Mouse (Mus musculus): ENCODE results near the gene Prn.

Prn gene

DNA sequence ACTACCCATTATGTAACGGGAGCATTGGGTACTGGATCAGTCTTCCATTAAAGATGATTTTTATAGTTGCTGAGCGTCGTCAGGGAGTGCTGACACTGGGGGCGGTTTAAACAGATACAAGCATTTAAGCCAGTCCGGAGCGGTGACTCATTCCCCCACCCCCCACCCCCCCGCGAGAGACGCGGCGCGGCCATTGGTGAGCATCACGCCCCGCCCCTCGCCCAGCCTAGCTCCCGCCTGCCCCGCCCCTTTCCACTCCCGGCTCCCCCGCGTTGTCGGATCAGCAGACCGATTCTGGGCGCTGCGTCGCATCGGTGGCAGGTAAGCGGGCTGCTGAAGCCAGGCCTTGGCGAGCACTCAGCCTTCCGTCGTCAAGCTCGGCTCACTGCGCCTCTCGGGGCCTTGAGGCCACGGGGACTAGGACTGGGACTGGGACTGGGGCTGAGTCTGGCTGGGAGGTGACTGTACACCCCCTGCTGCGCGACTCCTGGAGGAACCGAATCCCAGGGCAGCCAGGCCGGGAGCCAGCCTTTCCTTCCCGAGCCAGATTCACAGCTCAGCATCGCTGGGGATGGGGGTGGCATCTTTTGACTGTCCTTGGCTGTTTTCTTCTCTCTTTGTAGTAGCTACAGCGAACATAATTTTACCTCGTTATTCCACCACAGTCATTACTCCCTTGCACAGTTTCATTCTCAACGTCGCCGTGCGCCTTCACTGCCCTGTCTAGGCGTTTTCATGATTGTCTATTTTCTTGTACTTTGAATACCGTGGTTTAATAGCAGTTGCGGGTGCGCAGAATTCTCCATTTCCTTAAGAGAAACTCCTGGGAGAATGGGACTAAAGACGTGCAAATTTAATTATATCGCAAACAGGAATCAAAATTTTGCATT is at the start of gene Prn, which contains the start of gene Prnp:
Gene Prn, plus strand, starts transcription at position 275 of the 890 bp plus-strand sequence.
Gene Prnp, plus strand, starts transcription at position 246 of the 890 bp plus-strand sequence.
- DNase-seq, result peak; percentile 92

GRCm38 (mm10) chr2:131862617-131863275 is 47.0 kb upstream of the Prn start:
- DNase-seq, result no peak

DNA sequence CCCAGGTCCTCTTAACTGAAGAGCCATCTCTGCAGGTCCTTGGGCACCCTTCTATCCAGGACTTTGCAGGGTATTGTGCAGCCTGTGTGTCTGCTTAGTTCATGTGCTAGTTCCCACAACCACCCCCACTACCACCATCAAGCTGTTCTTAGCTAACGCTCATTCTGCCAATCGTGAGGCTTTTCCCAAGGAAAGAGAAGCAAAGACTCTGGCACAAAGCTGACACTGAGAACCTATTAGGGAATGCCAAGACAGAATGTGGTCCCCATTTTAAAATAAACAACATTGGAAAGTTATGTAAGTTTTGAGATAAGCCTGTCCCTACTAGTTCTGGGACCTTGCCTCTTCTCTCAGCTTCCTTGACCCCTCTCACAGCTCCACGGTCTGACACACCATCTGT is 46.3 kb upstream of the Prn start:
- DNase-seq, result no peak

GRCm38 (mm10) chr2:131864262-131864796 is 45.4 kb upstream of the Prn start:
- DNase-seq, result no peak

- DNase-seq, result no peak
These were observed 43.1 kb upstream of the Prn start for GRCm38 (mm10) chr2:131866676-131867075.

DNA sequence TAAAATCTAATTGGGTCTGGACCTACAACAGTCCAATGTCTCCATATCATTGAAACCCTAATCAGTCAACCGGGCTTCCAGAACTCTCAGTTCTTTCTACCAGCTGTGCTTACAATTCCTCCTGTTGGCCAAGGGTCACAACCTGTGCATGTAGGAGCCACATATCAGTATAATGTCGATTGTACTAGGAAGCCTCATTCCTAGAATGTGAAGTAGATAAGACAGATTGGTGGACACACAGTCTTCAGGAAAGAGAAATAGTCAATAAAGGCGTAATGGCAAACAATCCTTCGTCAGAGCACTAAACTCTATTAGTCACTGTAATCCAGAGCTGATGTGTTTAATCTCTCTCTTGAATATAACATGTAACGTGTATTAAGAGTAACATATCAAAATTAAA is 40.8 kb upstream of the Prn start:
- no peak for DNase-seq

DNA sequence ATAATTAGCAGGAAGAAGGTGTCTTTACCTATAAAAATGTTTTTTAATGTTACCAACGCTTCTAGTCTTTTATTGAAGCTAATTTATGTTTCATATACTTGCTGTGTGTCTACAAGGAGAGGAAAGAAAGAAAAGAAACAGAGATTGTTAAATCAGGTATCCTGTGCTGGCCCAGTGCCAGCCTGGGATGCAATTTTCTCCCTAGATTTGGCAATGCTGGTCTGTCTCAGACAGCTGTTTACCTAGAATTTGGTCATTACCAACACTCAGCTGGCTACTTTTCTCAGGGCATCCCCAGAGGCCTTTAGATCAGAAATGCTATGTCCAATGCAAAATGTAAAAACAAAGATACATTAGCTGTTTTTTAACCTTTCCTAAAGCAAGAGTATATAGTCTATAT is 36.4 kb upstream of the Prn start:
- no peak for DNase-seq

DNA sequence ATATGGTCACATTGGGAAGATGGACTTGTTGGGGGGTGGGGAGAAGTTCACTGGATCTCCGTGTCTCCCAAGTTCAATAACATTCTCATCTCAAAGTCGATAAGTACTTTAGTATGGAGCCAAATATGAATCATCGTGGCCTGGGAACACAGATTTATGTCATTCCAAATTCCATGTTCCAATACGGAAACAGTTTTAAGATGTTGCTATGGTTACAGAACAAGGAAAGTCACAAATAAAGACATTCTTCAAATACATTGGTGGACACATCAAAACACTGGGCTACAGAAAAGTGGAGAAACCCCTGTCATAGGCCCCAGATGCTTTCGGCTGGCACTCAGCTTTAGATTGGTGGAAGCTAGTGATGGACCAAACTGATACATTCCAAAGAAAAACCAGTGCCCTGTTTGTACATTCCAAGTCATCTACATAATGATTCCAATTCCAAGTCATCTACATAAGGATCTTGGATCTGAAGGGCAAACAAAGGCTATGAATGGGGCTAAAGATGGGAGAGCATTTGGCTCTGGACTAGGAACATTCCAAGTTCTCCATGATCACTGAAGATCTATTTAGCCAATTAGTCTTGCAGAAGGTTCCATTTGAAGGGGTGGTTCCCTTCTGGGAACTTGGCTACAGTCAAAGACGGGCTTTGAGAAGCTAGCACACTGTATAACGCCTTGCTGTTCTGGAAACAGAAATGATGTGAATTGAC is 33.0 kb upstream of the Prn start:
- DNase-seq, result no peak

DNA sequence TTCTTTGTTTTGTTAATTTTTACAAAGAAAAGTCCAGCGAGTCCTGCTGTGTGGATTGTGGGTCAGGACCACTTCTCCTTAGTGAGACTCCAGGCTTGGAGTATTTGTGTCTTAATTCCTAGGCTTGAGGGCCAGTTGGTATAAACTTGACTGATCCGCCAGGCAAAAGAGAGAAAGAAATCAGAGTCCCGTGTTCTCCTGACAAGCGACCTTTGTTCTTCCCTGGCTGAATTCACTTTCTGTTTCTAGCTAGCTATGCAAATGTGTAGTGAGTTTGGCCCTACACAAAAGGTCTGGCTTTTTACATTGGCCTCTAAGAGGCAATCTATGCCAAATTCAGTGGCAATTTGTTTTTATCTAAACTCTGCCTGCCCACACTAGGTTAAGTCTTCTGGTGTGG is 28.0 kb upstream of the Prn start:
- no peak for DNase-seq

- no peak for DNase-seq
These were observed 26.6 kb upstream of the Prn start for GRCm38 (mm10) chr2:131883136-131883535.

DNA sequence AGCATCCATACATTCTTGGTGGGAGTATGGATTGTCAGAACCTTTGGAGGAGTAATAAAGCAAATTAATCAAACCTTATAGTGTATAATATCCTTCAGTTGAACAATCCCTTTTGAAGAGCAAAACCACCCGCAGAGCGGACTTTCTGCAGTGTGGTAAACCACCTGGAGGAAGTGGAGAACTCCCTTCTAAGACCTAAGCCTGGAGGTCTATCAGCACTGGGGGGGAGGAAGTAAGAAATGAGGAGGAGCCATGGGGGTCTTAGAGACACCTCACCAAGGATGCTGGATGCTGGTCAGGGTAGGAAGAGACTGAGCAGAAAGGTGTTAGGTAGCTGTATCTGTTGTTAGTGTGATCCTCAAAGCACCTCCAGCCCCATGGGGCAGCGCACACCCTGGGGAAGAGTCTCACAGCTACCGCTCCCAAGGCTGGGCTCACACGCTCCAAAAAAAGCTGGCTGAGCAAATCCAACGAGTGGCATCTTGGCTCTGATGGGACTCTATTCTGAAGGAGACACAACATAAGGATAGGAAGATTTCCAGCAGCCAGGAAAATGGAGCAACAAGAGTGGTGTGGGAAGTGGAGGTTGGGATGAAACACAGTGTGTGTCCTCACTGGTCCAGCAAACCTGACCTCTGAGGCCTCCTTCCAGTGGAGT is 23.1 kb upstream of the Prn start:
- no peak for DNase-seq

DNA sequence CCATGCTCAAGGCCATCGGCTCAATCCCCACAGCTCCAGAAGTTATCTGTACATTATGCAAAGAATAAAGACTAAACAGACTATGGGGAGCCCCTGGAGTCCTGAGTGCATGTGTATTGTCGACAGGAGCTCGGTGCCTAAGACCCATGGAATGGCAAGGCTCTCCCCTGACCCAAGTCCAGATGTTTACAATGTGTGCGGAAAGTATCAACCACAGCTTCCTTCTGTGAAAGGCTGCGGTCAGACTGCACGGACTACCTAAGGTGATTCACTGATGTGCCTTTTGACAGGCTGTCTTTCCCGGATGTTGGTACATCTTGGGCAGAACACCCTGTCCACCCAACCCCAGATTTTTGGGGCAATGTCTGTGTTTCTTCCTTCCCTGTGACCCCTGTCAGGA is 21.5 kb upstream of the Prn start:
- no peak for DNase-seq

GRCm38 (mm10) chr2:131892534-131892933 is 17.2 kb upstream of the Prn start:
- no peak for DNase-seq

GRCm38 (mm10) chr2:131895106-131895505 is 14.7 kb upstream of the Prn start:
- no peak for DNase-seq

DNA sequence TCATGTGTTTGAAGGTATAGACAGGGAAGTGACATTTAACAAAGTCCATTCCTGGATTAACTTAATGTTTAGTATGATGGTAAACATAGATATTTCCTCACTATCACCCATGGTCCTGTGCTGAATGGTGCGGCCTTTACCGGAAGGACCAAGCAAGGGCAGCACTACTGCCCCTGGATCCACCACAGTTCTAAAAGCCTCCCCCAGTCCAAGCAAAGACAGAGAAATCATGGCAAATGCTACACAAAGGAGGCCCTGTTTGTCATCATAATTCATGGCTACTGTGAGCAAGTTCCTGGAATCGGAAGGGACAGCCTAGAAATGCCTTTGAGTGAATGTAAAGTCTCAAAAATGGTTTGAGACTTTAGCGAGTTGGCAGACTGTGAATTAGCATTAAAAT is 13.7 kb upstream of the Prn start:
- DNase-seq, result no peak

DNA sequence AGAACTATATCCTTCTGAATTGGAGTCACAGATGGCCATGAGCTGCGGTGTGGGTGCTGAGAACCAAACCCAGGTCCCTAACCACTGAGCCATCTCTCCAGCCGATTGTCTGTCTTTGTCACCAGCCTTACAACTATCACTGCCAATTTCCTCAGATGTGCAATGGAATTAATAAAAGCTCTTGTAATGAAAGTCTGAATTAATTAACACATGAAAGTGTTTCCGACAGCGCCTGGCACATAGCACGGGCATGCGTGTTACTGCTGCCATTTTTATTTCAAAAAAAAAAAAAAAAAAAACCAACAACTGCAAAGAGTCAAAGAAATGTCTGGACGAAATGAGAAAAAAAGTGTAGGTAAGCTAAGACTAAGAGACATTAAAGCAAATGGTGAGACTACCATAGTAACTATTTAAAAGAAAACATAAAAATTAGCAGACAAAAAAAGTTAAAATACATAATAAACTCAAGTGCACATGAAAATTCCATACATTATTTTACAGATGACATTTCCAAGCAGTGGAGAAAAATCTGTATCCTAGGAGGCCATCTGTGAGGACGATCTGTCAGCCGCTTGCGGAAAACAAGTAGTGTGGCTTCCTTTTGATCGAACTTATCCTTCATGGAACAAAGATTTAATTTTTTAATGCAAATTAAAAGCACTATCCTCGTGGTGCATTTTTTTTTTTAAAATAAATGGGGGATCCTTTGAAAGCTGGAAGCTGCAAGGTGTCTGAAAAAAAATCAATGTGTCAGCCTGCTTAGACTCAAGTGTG is 12.2 kb upstream of the Prn start:
- no peak for DNase-seq

GRCm38 (mm10) chr2:131902423-131902822 is 7.3 kb upstream of the Prn start:
- no peak for DNase-seq

DNA sequence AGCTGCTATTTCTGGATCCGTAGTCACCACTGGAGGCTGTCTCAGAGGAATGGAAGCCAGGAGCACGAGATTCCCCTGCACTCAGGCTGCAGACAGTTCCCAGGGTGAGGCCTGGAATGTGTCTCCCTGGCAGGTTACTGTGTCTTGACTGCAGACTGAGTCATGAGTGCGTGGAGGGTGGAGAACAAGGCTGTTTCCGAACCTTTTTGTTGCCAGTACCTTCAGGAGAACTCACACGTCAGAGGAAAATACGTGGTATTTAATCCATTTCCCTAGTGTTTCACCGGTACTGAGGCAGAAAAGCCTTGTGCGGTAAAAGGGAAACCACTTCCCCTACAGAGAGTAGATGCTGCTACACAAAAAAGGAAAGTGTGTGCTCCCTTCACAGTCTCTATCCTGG is 6.9 kb upstream of the Prn start:
- no peak for DNase-seq

- DNase-seq, result no peak
These were observed 4.7 kb upstream of the Prn start for GRCm38 (mm10) chr2:131905025-131905424.

DNA sequence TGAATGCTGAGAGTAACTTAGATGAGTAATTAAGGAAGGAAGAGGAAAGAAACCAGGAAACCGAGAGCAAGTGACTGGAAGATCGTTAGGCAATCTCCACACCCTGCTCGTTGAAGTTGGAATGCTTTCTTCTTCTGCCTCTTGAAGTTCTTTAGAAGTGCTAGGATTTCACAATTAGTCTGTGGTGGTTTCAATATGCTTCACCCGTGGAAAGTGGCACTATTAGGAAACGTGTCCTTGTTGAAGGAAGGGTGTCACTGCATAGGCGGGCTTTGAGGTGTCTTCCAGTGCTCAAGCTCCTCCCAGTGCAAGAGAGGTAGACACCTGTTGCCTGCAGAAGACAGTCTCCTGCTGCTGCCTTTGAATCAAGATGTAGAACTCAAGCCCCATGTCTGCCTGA is 4.0 kb upstream of the Prn start:
- DNase-seq, result no peak

GRCm38 (mm10) chr2:131906266-131906665 is 3.5 kb upstream of the Prn start:
- DNase-seq, result no peak

- no peak for DNase-seq
These were observed 2.9 kb upstream of the Prn start for GRCm38 (mm10) chr2:131906846-131907245.

Measured in cerebellum, adult 9-10 months (tissue).